Mouse (Mus musculus) hindbrain, embryonic 11.5 days (tissue): ENCODE results near the gene Tbcel. TPM values are rescaled to one million over a fixed set of nuclear protein-coding genes. Genes with fewer than 3 reads are reported as not detected.

Experiments used
- ATAC-seq: fragments of 200-750 bp; cut with Nextera tagmentation; 2 replicates; pipeline ENCODE4 v1.8.0; 2017; ENCODE audit warnings: mild to moderate bottlenecking, moderate TSS enrichment, moderate library complexity; ENCODE audit not compliant: low FRiP score
- DNase-seq: peaks from one replicate; pipeline ENCODE4 v3.0.0-alpha.2; 2015; ENCODE audit warnings: low spot score
- H3K27ac ChIP-seq: fragments of 300-500 bp; sonication (generic); 2 replicates; pipeline ENCODE4 v1.5.1; 2014; ENCODE audit warnings: mild to moderate bottlenecking, low read depth, low read length
- H3K27me3 ChIP-seq: fragments of 300-500 bp; sonication (generic); 2 replicates; pipeline ENCODE4 v1.6.1; 2014; ENCODE audit warnings: mild to moderate bottlenecking, low read length, moderate library complexity, mixed read lengths; ENCODE audit not compliant: control insufficient read depth, insufficient read depth
- H3K36me3 ChIP-seq: fragments of 300-500 bp; sonication (generic); 2 replicates; pipeline ENCODE4 v1.6.1; 2014; ENCODE audit warnings: mild to moderate bottlenecking, low read length, moderate library complexity, mixed read lengths; ENCODE audit not compliant: control insufficient read depth, insufficient read depth
- H3K4me1 ChIP-seq: fragments of 300-500 bp; sonication (generic); replicated peaks from 2 replicates; pipeline ENCODE4 v1.6.1; 2014; ENCODE audit warnings: low read length, mixed read lengths; ENCODE audit not compliant: control insufficient read depth, insufficient read depth
- H3K4me2 ChIP-seq: fragments of 300-500 bp; sonication (generic); replicated peaks from 2 replicates; pipeline ENCODE4 v1.6.1; 2014; ENCODE audit warnings: mild to moderate bottlenecking, low read depth, low read length
- H3K4me3 ChIP-seq: fragments of 300-500 bp; sonication (generic); 2 replicates; pipeline ENCODE4 v1.5.1; 2014; ENCODE audit warnings: low read depth, low read length
- H3K9ac ChIP-seq: fragments of 300-500 bp; sonication (generic); 2 replicates; pipeline ENCODE4 v1.6.1; 2014; ENCODE audit warnings: low read depth, low read length
- H3K9me3 ChIP-seq: fragments of 300-500 bp; sonication (generic); 2 replicates; pipeline ENCODE4 v1.6.1; 2016; ENCODE audit warnings: low read length; ENCODE audit not compliant: control insufficient read depth
- WGBS: fragments of 180-500 bp; shearing (Covaris S2); extraction: QIAGEN DNeasy Blood & Tissue Kit; methylation state at CpG from one replicate; pipeline ENCODE4 v1.1.7; 2014; 5-methylcytosine and 5-hydroxymethylcytosine counted together
- polyA plus RNA-seq: library from polyadenylated mRNA; unstranded; fragments of >200 nt; fragmentation: Nextera tagmentation; extraction: Ambion mirVana; gene quantifications from 2 replicates; pipeline ENCODE4 v1.2.1, GENCODE M21; 2014

Tbcel gene
- polyA plus RNA-seq, 1 experiment from 2014 or later = 6.6 TPM

GRCm38 (mm10) chr9:42520587-42521084 lies 13.0 kb upstream of the Tbcel start:
- H3K36me3 ChIP-seq = no peaks in the 10 kb centered on the region
- peak; percentile 50 for DNase-seq
- 0 out of 2 replicates have a peak, but pooled peaks have one; percentile 54 for ATAC-seq
- peaks cover 2% of the 10 kb centered on the region; the same call in 1 of the 2 replicates for H3K27me3 ChIP-seq
- WGBS = 4% methylated on average over 36 of the region's 36 CpGs
- no peak overlapping the region for H3K27ac ChIP-seq
- peak overlapping the region; percentile 32 for H3K4me3 ChIP-seq
- H3K9ac ChIP-seq = peak overlapping the region; percentile 59
- H3K4me1 ChIP-seq = peaks cover 2% of the 10 kb centered on the region; the same call in 1 of the 2 replicates
- peak overlapping the region; percentile 79 for H3K4me2 ChIP-seq
- no peaks in the 10 kb centered on the region for H3K9me3 ChIP-seq

GRCm38 (mm10) chr9:42518163-42518562 lies 10.6 kb upstream of the Tbcel start:
- no peak overlapping the region for H3K4me2 ChIP-seq
- H3K27ac ChIP-seq = no peak overlapping the region
- DNase-seq (no peak), ATAC-seq (no peak)
- H3K36me3 ChIP-seq = no peaks in the 10 kb centered on the region
- H3K9ac ChIP-seq = no peak overlapping the region
- no peak overlapping the region for H3K4me3 ChIP-seq
- no peaks in the 10 kb centered on the region for H3K9me3 ChIP-seq
- 68% methylated on average over 14 of the region's 14 CpGs for WGBS
- peaks cover 2% of the 10 kb centered on the region; the same call in 1 of the 2 replicates for H3K27me3 ChIP-seq
- peaks cover 2% of the 10 kb centered on the region; the same call in 1 of the 2 replicates for H3K4me1 ChIP-seq

- ATAC-seq (no peak), DNase-seq (no peak)
- no peak overlapping the region for H3K27ac ChIP-seq
- no peaks in the 10 kb centered on the region for H3K36me3 ChIP-seq
- H3K27me3 ChIP-seq = no peaks in the 10 kb centered on the region
- no peak overlapping the region for H3K4me3 ChIP-seq
- WGBS = 53% methylated on average over 5 of the region's 5 CpGs
- no peak overlapping the region for H3K9ac ChIP-seq
- no peak overlapping the region for H3K4me2 ChIP-seq
- no peaks in the 10 kb centered on the region for H3K4me1 ChIP-seq
- no peaks in the 10 kb centered on the region for H3K9me3 ChIP-seq
These were observed 5.5 kb upstream of the Tbcel start for GRCm38 (mm10) chr9:42513159-42513558.

- 80% methylated on average over 4 of the region's 4 CpGs for WGBS
- Histone ChIP-seq H3K4me1 (no peaks in the 10 kb centered on the region), H3K4me2 (no peak overlapping the region), H3K27me3 (no peaks in the 10 kb centered on the region), H3K4me3 (no peak overlapping the region), H3K36me3 (no peaks in the 10 kb centered on the region), H3K27ac (no peak overlapping the region), H3K9ac (no peak overlapping the region), H3K9me3 (no peaks in the 10 kb centered on the region)
- no peak for ATAC-seq
- no peak for DNase-seq
These were observed 4.7 kb upstream of the Tbcel start for GRCm38 (mm10) chr9:42512312-42512711.

- Histone ChIP-seq H3K4me1 (no peaks in the 10 kb centered on the region), H3K4me2 (no peak overlapping the region), H3K27me3 (no peaks in the 10 kb centered on the region), H3K36me3 (no peaks in the 10 kb centered on the region), H3K9me3 (no peaks in the 10 kb centered on the region), H3K9ac (no peak overlapping the region), H3K27ac (no peak overlapping the region), H3K4me3 (no peak overlapping the region)
- no peak for DNase-seq
- 79% methylated on average over 7 of the region's 7 CpGs for WGBS
- no peak for ATAC-seq
These were observed 626 bp upstream of the Tbcel start for GRCm38 (mm10) chr9:42508235-42508634.

GRCm38 (mm10) chr9:42507022-42507421 lies 587 bp downstream of the Tbcel start:
- ATAC-seq (no peak), DNase-seq (no peak)
- WGBS = 62% methylated on average over 1 of the region's 1 CpGs

GRCm38 (mm10) chr9:42504971-42505510 lies 2.6 kb downstream of the Tbcel start:
- DNase-seq = no peak
- 75% methylated on average over 3 of the region's 3 CpGs for WGBS

More at GRCm38 (mm10) chr9:42507022-42507421, 587 bp downstream of the Tbcel start:
- H3K9me3 ChIP-seq = no peaks in the 10 kb centered on the region
- H3K27me3 ChIP-seq = no peaks in the 10 kb centered on the region
- H3K36me3 ChIP-seq = no peaks in the 10 kb centered on the region
- H3K9ac ChIP-seq = no peak overlapping the region
- H3K4me1 ChIP-seq = no peaks in the 10 kb centered on the region
- H3K4me2 ChIP-seq = no peak overlapping the region
- H3K27ac ChIP-seq = no peak overlapping the region
- no peak overlapping the region for H3K4me3 ChIP-seq

GRCm38 (mm10) chr9:42504559-42504958 lies 3.0 kb downstream of the Tbcel start:
- Histone ChIP-seq H3K36me3 (no peaks in the 10 kb centered on the region), H3K4me1 (no peaks in the 10 kb centered on the region), H3K27me3 (no peaks in the 10 kb centered on the region), H3K27ac (no peak overlapping the region), H3K9me3 (no peaks in the 10 kb centered on the region), H3K9ac (no peak overlapping the region), H3K4me3 (no peak overlapping the region), H3K4me2 (no peak overlapping the region)
- DNase-seq = no peak
- WGBS = 74% methylated on average over 11 of the region's 11 CpGs
- ATAC-seq = no peak

More at GRCm38 (mm10) chr9:42504971-42505510, 2.6 kb downstream of the Tbcel start:
- Histone ChIP-seq H3K9me3 (no peaks in the 10 kb centered on the region), H3K4me2 (no peak overlapping the region), H3K27me3 (no peaks in the 10 kb centered on the region), H3K27ac (no peak overlapping the region), H3K36me3 (no peaks in the 10 kb centered on the region), H3K4me3 (no peak overlapping the region), H3K4me1 (no peaks in the 10 kb centered on the region), H3K9ac (no peak overlapping the region)
- no peak for ATAC-seq

- H3K27ac ChIP-seq = no peak overlapping the region
- no peak for DNase-seq
These were observed 3.9 kb downstream of the Tbcel start for GRCm38 (mm10) chr9:42503709-42504108.

More at GRCm38 (mm10) chr9:42503709-42504108, 3.9 kb downstream of the Tbcel start:
- Histone ChIP-seq H3K4me2 (no peak overlapping the region), H3K9me3 (no peaks in the 10 kb centered on the region), H3K9ac (no peak overlapping the region), H3K4me3 (no peak overlapping the region), H3K36me3 (no peaks in the 10 kb centered on the region), H3K27me3 (no peaks in the 10 kb centered on the region), H3K4me1 (no peaks in the 10 kb centered on the region)
- WGBS = 87% methylated on average over 4 of the region's 4 CpGs
- no peak for ATAC-seq
